Mouse (Mus musculus) forebrain, postnatal 0 days (tissue): ENCODE results near the gene Psg18. TPM values are rescaled to one million over a fixed set of nuclear protein-coding genes. Genes with fewer than 3 reads are reported as not detected.
A peak's percentile ranks its signal among the peaks of the same experiment; 100 is the strongest.
"Not testable (repeated sequence)": the region's sequence is repeated elsewhere in the genome, so short reads cannot be mapped to it uniquely, and the experiment has no call there.

Experiments used
- ATAC-seq: fragments of 200-750 bp; cut with Nextera tagmentation; 2 replicates; pipeline ENCODE4 v1.8.0; 2017; ENCODE audit warnings: mild to moderate bottlenecking, moderate library complexity
- DNase-seq: peaks from one replicate; pipeline ENCODE4 v3.0.0-alpha.2; 2015
- H3K27ac ChIP-seq: fragments of 300-500 bp; sonication (generic); 2 replicates; pipeline ENCODE4 v1.5.1; 2014; ENCODE audit warnings: low read depth, mild to moderate bottlenecking, antibody characterized with exemption, low read length, moderate library complexity, mixed read lengths
- H3K27me3 ChIP-seq: fragments of 300-500 bp; sonication (generic); 2 replicates; pipeline ENCODE4 v1.6.1; 2014; ENCODE audit warnings: mild to moderate bottlenecking, low read length, mixed read lengths; ENCODE audit not compliant: insufficient read depth
- H3K36me3 ChIP-seq: fragments of 300-500 bp; sonication (generic); 2 replicates; pipeline ENCODE4 v1.6.1; 2014; ENCODE audit warnings: mild to moderate bottlenecking, moderate library complexity; ENCODE audit not compliant: insufficient read depth
- H3K4me1 ChIP-seq: fragments of 300-500 bp; sonication (generic); 2 replicates; pipeline ENCODE4 v1.6.1; 2014; ENCODE audit warnings: antibody characterized with exemption; ENCODE audit not compliant: insufficient read depth
- H3K4me2 ChIP-seq: fragments of 300-500 bp; sonication (generic); 2 replicates; pipeline ENCODE4 v1.6.1; 2014; ENCODE audit warnings: low read depth, mild to moderate bottlenecking, moderate library complexity
- H3K4me3 ChIP-seq: fragments of 300-500 bp; sonication (generic); 2 replicates; pipeline ENCODE4 v1.5.1; 2014; ENCODE audit warnings: low read depth, low read length, mixed read lengths
- H3K9ac ChIP-seq: fragments of 300-500 bp; sonication (generic); 2 replicates; pipeline ENCODE4 v1.6.1; 2014; ENCODE audit warnings: mild to moderate bottlenecking
- H3K9me3 ChIP-seq: fragments of 300-500 bp; sonication (generic); 2 replicates; pipeline ENCODE4 v1.6.1; 2016; ENCODE audit warnings: low read length
- CTCF ChIP-seq: sonication (generic); IDR thresholded peaks from 2 replicates; pipeline ENCODE4 v1.5.1; 2016; ENCODE audit warnings: antibody characterized with exemption, control low read depth, low read depth
- WGBS: fragments of 180-500 bp; shearing (Covaris S2); extraction: QIAGEN DNeasy Blood & Tissue Kit; methylation state at CpG from one replicate; pipeline ENCODE4 v1.1.7; 2014; 5-methylcytosine and 5-hydroxymethylcytosine counted together
- polyA plus RNA-seq: library from polyadenylated mRNA; unstranded; fragments of >200 nt; fragmentation: Nextera tagmentation; extraction: Ambion mirVana; gene quantifications from 2 replicates; pipeline ENCODE4 v1.2.1, GENCODE M21; 2015
- total RNA-seq: library from RNA; depleted of rRNA; stranded (reverse); fragments of >200 nt; gene quantifications from 2 replicates; pipeline ENCODE4 v1.2.3, GENCODE M21; 2014; rRNA removed

Psg18 gene
- total RNA-seq (0.08 TPM in 1 of 2 replicates, not detected in the other), polyA plus RNA-seq (not detected in 2 replicates)

DNA sequence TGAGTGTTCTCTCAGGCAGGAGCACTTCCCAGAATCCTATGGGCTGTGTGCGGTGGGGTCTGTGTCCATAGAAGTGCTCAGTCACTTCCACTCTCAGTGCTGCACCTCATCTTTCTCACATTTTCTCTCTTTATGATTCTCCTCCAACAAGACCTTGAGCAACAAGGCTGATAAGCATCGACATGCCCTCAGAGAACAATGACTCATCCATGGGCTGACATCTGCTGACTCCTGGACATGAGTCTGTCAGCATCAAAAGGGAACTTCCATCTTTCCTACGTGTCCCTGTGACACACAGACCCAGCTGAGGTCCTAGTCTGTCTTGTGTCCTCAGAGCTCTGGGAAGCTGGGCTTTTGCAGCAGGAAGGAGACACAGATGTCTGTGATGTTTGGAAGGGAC, at the start of gene Psg18:
Gene Psg18 (minus strand): TSS at position 101 of the 400 bp plus-strand sequence.
- DNase-seq, H3K36me3 ChIP-seq, H3K9me3 ChIP-seq, H3K4me3 ChIP-seq, H3K9ac ChIP-seq, H3K27ac ChIP-seq, ATAC-seq, H3K4me2 ChIP-seq, H3K27me3 ChIP-seq, H3K4me1 ChIP-seq: not testable (repeated sequence)
- 70% methylated on average over 3 of the region's 3 CpGs for WGBS

- H3K4me1 ChIP-seq = no peaks in the 10 kb centered on the region
- ATAC-seq = peak; percentile 61; the same call in 1 of the 2 replicates
- TF ChIP-seq CTCF = no peak
- H3K4me3 ChIP-seq = peak overlapping the region; percentile 18
- 37% methylated on average over 11 of the region's 11 CpGs for WGBS
- no peak overlapping the region for H3K27ac ChIP-seq
- DNase-seq = peak; percentile 2
- H3K36me3 ChIP-seq = no peaks in the 10 kb centered on the region
- H3K9ac ChIP-seq = no peak overlapping the region
- 0 out of 2 replicates have a peak, but pooled peaks cover 3% of the 10 kb centered on the region for H3K9me3 ChIP-seq
- peak overlapping the region; percentile 23 for H3K4me2 ChIP-seq
- no peaks in the 10 kb centered on the region for H3K27me3 ChIP-seq
Observed at GRCm38 (mm10) chr7:18403407-18403806, 48.6 kb upstream of the Psg18 start.

- Histone ChIP-seq H3K4me3 (peak overlapping the region; percentile 18), H3K27ac (no peak overlapping the region), H3K9ac (no peak overlapping the region), H3K9me3 (no peaks in the 10 kb centered on the region), H3K27me3 (no peaks in the 10 kb centered on the region), H3K36me3 (no peaks in the 10 kb centered on the region), H3K4me1 (no peaks in the 10 kb centered on the region), H3K4me2 (0 out of 2 replicates have a peak overlapping the region, but pooled peaks have one; percentile 3)
- DNase-seq = peak; percentile 10
- TF ChIP-seq CTCF = no peak
- 36% methylated on average over 33 of the region's 35 CpGs for WGBS
- ATAC-seq = peak; percentile 91
Observed at GRCm38 (mm10) chr7:18402527-18403237, 47.9 kb upstream of the Psg18 start.

DNA sequence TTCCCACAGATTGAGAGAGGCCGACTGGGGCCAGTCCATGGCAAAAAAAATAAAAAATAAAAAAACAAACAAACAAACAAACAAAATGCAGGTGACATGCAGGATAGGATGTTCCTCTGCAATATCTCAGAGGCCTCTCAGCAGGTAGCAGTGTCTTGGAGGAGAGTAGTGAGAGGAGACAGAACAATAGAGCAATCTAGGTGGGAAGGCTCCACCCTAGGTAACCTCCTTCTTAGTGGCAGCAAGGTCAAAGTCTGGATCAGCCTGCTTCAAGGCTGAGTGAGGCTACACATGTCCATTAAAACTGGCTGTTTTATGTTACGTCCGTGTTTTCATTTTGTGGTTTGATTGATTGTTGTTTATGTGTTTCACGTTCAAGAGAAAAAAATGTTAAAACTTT, 36.7 kb upstream of the Psg18 start:
- not testable (repeated sequence) for ATAC-seq, H3K9me3 ChIP-seq, H3K27me3 ChIP-seq, H3K36me3 ChIP-seq, H3K27ac ChIP-seq, DNase-seq, H3K4me1 ChIP-seq, H3K4me2 ChIP-seq, H3K4me3 ChIP-seq, H3K9ac ChIP-seq
- WGBS = 88% methylated on average over 4 of the region's 4 CpGs

DNA sequence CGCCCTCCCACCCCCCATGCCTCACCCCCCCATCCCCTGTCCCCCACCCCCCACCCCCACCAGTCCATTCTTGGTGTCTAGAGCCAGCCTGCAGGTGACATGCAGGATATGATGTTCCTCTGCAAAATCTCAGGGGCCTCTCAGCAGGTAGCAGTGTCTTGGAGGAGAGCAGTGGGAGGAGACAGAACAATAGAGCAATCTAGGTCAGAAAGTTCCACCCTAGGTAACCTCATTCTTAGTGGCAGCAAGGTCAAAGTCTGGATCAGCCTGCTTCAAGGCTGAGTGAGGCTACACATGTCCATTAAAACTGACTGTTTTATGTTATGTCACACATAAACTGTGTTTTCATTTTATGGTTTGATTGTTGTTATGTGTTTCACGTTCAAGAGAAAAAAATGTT, 23.5 kb upstream of the Psg18 start:
- no peak for TF ChIP-seq CTCF
- no peak overlapping the region for H3K4me2 ChIP-seq
- no peak for ATAC-seq
- H3K27me3 ChIP-seq = no peaks in the 10 kb centered on the region
- no peaks in the 10 kb centered on the region for H3K4me1 ChIP-seq
- no peak for DNase-seq
- H3K9me3 ChIP-seq = 0 out of 2 replicates have a peak, but pooled peaks cover 17% of the 10 kb centered on the region
- no peak overlapping the region for H3K4me3 ChIP-seq
- WGBS = 50% methylated on average over 2 of the region's 2 CpGs
- H3K27ac ChIP-seq = no peak overlapping the region
- H3K9ac ChIP-seq = no peak overlapping the region
- no peaks in the 10 kb centered on the region for H3K36me3 ChIP-seq

DNA sequence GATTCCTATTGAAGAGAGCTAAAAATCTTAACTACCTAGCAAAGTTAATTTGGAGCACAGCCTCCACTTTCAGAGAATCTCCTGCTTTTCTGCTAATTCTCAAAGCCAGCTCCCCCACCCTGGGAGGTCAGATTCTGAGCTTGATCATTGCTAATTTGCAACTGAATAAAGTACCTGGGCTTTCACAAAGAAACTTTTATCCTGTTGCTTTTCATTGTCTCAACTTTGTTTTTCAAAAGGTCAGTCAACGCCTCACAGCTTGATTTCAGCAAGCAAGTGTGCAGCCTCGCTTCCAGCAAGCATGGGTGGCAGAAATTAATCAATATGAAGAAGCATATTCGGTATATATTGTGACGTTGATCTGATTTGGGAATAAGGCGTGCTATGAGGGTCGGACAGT, 19.4 kb downstream of the Psg18 start:
- not testable (repeated sequence) for H3K36me3 ChIP-seq, H3K27ac ChIP-seq, H3K4me3 ChIP-seq, H3K4me1 ChIP-seq, ATAC-seq, H3K27me3 ChIP-seq, H3K9ac ChIP-seq, H3K4me2 ChIP-seq, DNase-seq
- peaks cover 16% of the 10 kb centered on the region; the same call in 1 of the 2 replicates for H3K9me3 ChIP-seq
- WGBS = 74% methylated on average over 6 of the region's 6 CpGs

Other genes starting within 250 kb of the Psg18 start
- gene Igfl3, start 178.5 kb downstream of the Psg18 start, total RNA-seq = not detected in 2 replicates
- gene Igfl3, start 178.5 kb downstream of the Psg18 start, polyA plus RNA-seq = not detected in 2 replicates
- gene Mill1, start 109.7 kb downstream of the Psg18 start, total RNA-seq = not detected in 2 replicates
- gene Mill1, start 109.7 kb downstream of the Psg18 start, polyA plus RNA-seq = not detected in 2 replicates
- not detected in 2 replicates for gene Psg28, start 77.0 kb upstream of the Psg18 start, total RNA-seq
- gene Psg28, start 77.0 kb upstream of the Psg18 start, polyA plus RNA-seq = not detected in 2 replicates
- gene Psg26, start 129.2 kb upstream of the Psg18 start, total RNA-seq = not detected in 2 replicates
- gene Psg26, start 129.2 kb upstream of the Psg18 start, polyA plus RNA-seq = not detected in 2 replicates
- not detected in 2 replicates for gene Psg25, start 177.3 kb upstream of the Psg18 start, total RNA-seq
- gene Psg25, start 177.3 kb upstream of the Psg18 start, polyA plus RNA-seq = not detected in 2 replicates
- gene Psg27, start 212.3 kb upstream of the Psg18 start, total RNA-seq = not detected in 2 replicates
- gene Psg27, start 212.3 kb upstream of the Psg18 start, polyA plus RNA-seq = not detected in 2 replicates